Mouse (Mus musculus): Measurements from ENCODE around the gene Bysl.

DNA sequence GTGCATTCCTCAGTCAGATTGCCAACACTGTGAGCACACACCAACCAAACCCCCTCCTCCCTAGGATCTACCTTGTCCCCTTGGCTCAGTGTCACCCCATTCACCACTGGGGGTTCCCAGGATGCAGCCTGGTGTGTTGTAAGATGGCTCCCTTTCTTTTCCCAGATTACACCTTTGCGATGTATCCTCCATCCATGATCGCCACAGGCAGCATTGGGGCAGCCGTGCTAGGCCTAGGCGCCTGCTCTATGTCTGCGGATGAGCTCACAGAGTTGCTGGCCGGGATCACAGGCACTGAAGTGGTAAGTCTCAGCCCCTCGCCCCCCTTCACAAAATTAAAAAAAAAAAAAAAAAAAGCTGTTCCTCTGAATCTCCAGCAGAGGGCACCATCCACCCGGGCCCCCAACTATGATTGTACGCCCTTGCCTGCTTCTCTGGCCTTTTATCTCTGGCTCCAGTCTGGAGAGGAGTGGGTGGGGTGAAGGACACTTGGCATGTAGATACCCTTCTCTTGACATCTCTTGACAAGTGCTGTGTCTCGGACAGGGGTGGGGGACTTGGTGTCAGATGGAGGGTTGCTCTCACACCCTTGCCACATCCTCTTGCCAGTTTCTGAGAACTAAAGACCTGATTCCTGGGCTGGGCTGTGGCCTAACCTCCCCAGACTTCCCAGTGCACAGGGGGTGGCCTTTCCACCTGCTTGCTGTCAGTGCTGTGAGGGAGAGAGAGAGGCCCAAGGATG lies 13.3 kb downstream of the Bysl start:
- peak; percentile 83 for TF ChIP-seq TAL1 (IDR thresholded peaks at IDR 0.05; ENCODE audit: low read length)
- peak; percentile 77 for TF ChIP-seq GATA1 (IDR thresholded peaks at IDR 0.05; ENCODE audit: low read length)
